Mouse (Mus musculus): ENCODE results near the gene Gm9508. TPM values are rescaled to one million over a fixed set of nuclear protein-coding genes. Genes with fewer than 3 reads are reported as not detected.

Gm9508 gene
- polyA plus RNA-seq, 1 experiment from 2014 or later: not detected

- no peak for ATAC-seq
- H3K27me3 ChIP-seq: no peaks in the 10 kb centered on the region
- 85% methylated on average over 8 of the region's 8 CpGs for WGBS
- H3K9me3 ChIP-seq (replicated peaks): no peaks in the 10 kb centered on the region
- no peak overlapping the region for H3K9ac ChIP-seq
- no peak overlapping the region for H3K4me2 ChIP-seq
- H3K36me3 ChIP-seq (ENCODE audit: poor library complexity, severe bottlenecking): no peaks in the 10 kb centered on the region
- no peak overlapping the region for H3K4me3 ChIP-seq
- no peaks in the 10 kb centered on the region for H3K4me1 ChIP-seq
- no peak overlapping the region for H3K27ac ChIP-seq
Measured at GRCm38 (mm10) chr10:77666342-77666741, 30.7 kb downstream of the Gm9508 start.

GRCm38 (mm10) chr10:77663949-77664665 is 32.9 kb downstream of the Gm9508 start:
- no peak for ATAC-seq
- WGBS: 64% methylated on average over 43 of the region's 43 CpGs

GRCm38 (mm10) chr10:77658286-77658994 is 38.6 kb downstream of the Gm9508 start:
- Histone ChIP-seq H3K4me3 (no peak overlapping the region), H3K4me1 (no peaks in the 10 kb centered on the region), H3K27ac (no peak overlapping the region), H3K4me2 (no peak overlapping the region), H3K36me3 (ENCODE audit: poor library complexity, severe bottlenecking) (no peaks in the 10 kb centered on the region), H3K9ac (no peak overlapping the region), H3K9me3 (replicated peaks) (no peaks in the 10 kb centered on the region), H3K27me3 (no peaks in the 10 kb centered on the region)
- 79% methylated on average over 15 of the region's 15 CpGs for WGBS
- ATAC-seq: no peak

More at GRCm38 (mm10) chr10:77663949-77664665, 32.9 kb downstream of the Gm9508 start:
- Histone ChIP-seq H3K9me3 (replicated peaks) (no peaks in the 10 kb centered on the region), H3K9ac (no peak overlapping the region), H3K4me2 (no peak overlapping the region; the same call in 1 of the 2 replicates), H3K27ac (no peak overlapping the region), H3K4me1 (no peaks in the 10 kb centered on the region), H3K27me3 (no peaks in the 10 kb centered on the region), H3K36me3 (ENCODE audit: poor library complexity, severe bottlenecking) (no peaks in the 10 kb centered on the region), H3K4me3 (no peak overlapping the region)

GRCm38 (mm10) chr10:77652046-77652445 is 45.0 kb downstream of the Gm9508 start:
- Histone ChIP-seq H3K4me1 (no peaks in the 10 kb centered on the region), H3K27ac (no peak overlapping the region), H3K4me3 (no peak overlapping the region), H3K36me3 (ENCODE audit: poor library complexity, severe bottlenecking) (peaks cover 5% of the 10 kb centered on the region), H3K9me3 (replicated peaks) (no peaks in the 10 kb centered on the region), H3K27me3 (no peaks in the 10 kb centered on the region), H3K4me2 (no peak overlapping the region), H3K9ac (no peak overlapping the region)
- ATAC-seq: no peak
- 91% methylated on average over 9 of the region's 9 CpGs for WGBS

GRCm38 (mm10) chr10:77647901-77648300 is 49.1 kb downstream of the Gm9508 start:
- Histone ChIP-seq H3K4me1 (no peaks in the 10 kb centered on the region), H3K36me3 (ENCODE audit: poor library complexity, severe bottlenecking) (peaks cover 46% of the 10 kb centered on the region), H3K4me2 (no peak overlapping the region), H3K4me3 (no peak overlapping the region), H3K9ac (no peak overlapping the region), H3K27ac (no peak overlapping the region), H3K9me3 (replicated peaks) (no peaks in the 10 kb centered on the region), H3K27me3 (no peaks in the 10 kb centered on the region)
- 82% methylated on average over 8 of the region's 8 CpGs for WGBS
- no peak for ATAC-seq

- Histone ChIP-seq H3K27me3 (no peaks in the 10 kb centered on the region), H3K4me1 (no peaks in the 10 kb centered on the region), H3K4me2 (no peak overlapping the region), H3K4me3 (no peak overlapping the region), H3K36me3 (ENCODE audit: poor library complexity, severe bottlenecking) (peaks cover 50% of the 10 kb centered on the region), H3K9ac (no peak overlapping the region), H3K9me3 (replicated peaks) (no peaks in the 10 kb centered on the region), H3K27ac (peak overlapping the region; percentile 25; the same call in 1 of the 2 replicates)
- no peak for ATAC-seq
- WGBS: 81% methylated on average over 1 of the region's 1 CpGs
Measured at GRCm38 (mm10) chr10:77647461-77647860, 49.6 kb downstream of the Gm9508 start.

Other genes with a start within 250 kb of the Gm9508 start
- gene Fam207a, start 181.4 kb downstream of the Gm9508 start, polyA plus RNA-seq (2015; fragmentation: Nextera tagmentation; extraction: Ambion mirVana): 37.5 and 38.7 TPM in 2 replicates
- 0.34 and 0.37 TPM in 2 replicates for gene Itgb2, start 167.0 kb downstream of the Gm9508 start, polyA plus RNA-seq (2015; fragmentation: Nextera tagmentation; extraction: Ambion mirVana)
- 57.8 and 63.6 TPM in 2 replicates for gene Pttg1ip, start 115.5 kb downstream of the Gm9508 start, polyA plus RNA-seq (2015; fragmentation: Nextera tagmentation; extraction: Ambion mirVana)
- gene Sumo3, start 91.1 kb downstream of the Gm9508 start, polyA plus RNA-seq (2015; fragmentation: Nextera tagmentation; extraction: Ambion mirVana): 329 and 347 TPM in 2 replicates
- 2.3 TPM in 1 of 2 replicates, not detected in the other for gene Gm49325, start 91.0 kb downstream of the Gm9508 start, polyA plus RNA-seq (2015; fragmentation: Nextera tagmentation; extraction: Ambion mirVana)
- gene Ube2g2, start 75.0 kb downstream of the Gm9508 start, polyA plus RNA-seq (2015; fragmentation: Nextera tagmentation; extraction: Ambion mirVana): 103 and 115 TPM in 2 replicates
- 0.64 and 0.65 TPM in 2 replicates for gene Tspear, start 10.7 kb downstream of the Gm9508 start, polyA plus RNA-seq (2015; fragmentation: Nextera tagmentation; extraction: Ambion mirVana)
- not detected in 2 replicates for gene Gm19402, start 6.5 kb downstream of the Gm9508 start, polyA plus RNA-seq (2015; fragmentation: Nextera tagmentation; extraction: Ambion mirVana)
- not detected in 2 replicates for gene Gm10272, start 9.4 kb upstream of the Gm9508 start, polyA plus RNA-seq (2015; fragmentation: Nextera tagmentation; extraction: Ambion mirVana)
- not detected in 2 replicates for gene Gm10024, start 14.2 kb upstream of the Gm9508 start, polyA plus RNA-seq (2015; fragmentation: Nextera tagmentation; extraction: Ambion mirVana)
- not detected in 2 replicates for gene Gm10142, start 18.6 kb upstream of the Gm9508 start, polyA plus RNA-seq (2015; fragmentation: Nextera tagmentation; extraction: Ambion mirVana)
- gene Krtap12-1, start 23.4 kb upstream of the Gm9508 start, polyA plus RNA-seq (2015; fragmentation: Nextera tagmentation; extraction: Ambion mirVana): not detected in 2 replicates
- not detected in 2 replicates for gene Gm10100, start 29.3 kb upstream of the Gm9508 start, polyA plus RNA-seq (2015; fragmentation: Nextera tagmentation; extraction: Ambion mirVana)
- not detected in 2 replicates for gene Gm18596, start 45.4 kb upstream of the Gm9508 start, polyA plus RNA-seq (2015; fragmentation: Nextera tagmentation; extraction: Ambion mirVana)
- not detected in 2 replicates for gene Gm9736, start 54.1 kb upstream of the Gm9508 start, polyA plus RNA-seq (2015; fragmentation: Nextera tagmentation; extraction: Ambion mirVana)
- not detected in 2 replicates for gene Gm3233, start 62.4 kb upstream of the Gm9508 start, polyA plus RNA-seq (2015; fragmentation: Nextera tagmentation; extraction: Ambion mirVana)
- not detected in 2 replicates for gene Gm3238, start 74.1 kb upstream of the Gm9508 start, polyA plus RNA-seq (2015; fragmentation: Nextera tagmentation; extraction: Ambion mirVana)
- not detected in 2 replicates for gene Gm7138, start 79.7 kb upstream of the Gm9508 start, polyA plus RNA-seq (2015; fragmentation: Nextera tagmentation; extraction: Ambion mirVana)
- not detected in 2 replicates for gene Gm3250, start 85.3 kb upstream of the Gm9508 start, polyA plus RNA-seq (2015; fragmentation: Nextera tagmentation; extraction: Ambion mirVana)
- gene Gm7137, start 91.0 kb upstream of the Gm9508 start, polyA plus RNA-seq (2015; fragmentation: Nextera tagmentation; extraction: Ambion mirVana): not detected in 2 replicates
- gene Gm9639, start 97.8 kb upstream of the Gm9508 start, polyA plus RNA-seq (2015; fragmentation: Nextera tagmentation; extraction: Ambion mirVana): not detected in 2 replicates
- not detected in 2 replicates for gene Gm19668, start 101.9 kb upstream of the Gm9508 start, polyA plus RNA-seq (2015; fragmentation: Nextera tagmentation; extraction: Ambion mirVana)
- gene Gm9507, start 114.6 kb upstream of the Gm9508 start, polyA plus RNA-seq (2015; fragmentation: Nextera tagmentation; extraction: Ambion mirVana): not detected in 2 replicates
- not detected in 2 replicates for gene Gm2696, start 117.4 kb upstream of the Gm9508 start, polyA plus RNA-seq (2015; fragmentation: Nextera tagmentation; extraction: Ambion mirVana)
- gene Krtap10-4, start 129.9 kb upstream of the Gm9508 start, polyA plus RNA-seq (2015; fragmentation: Nextera tagmentation; extraction: Ambion mirVana): not detected in 2 replicates
- not detected in 2 replicates for gene Krtap10-10, start 138.7 kb upstream of the Gm9508 start, polyA plus RNA-seq (2015; fragmentation: Nextera tagmentation; extraction: Ambion mirVana)
- not detected in 2 replicates for gene Gm36176, start 149.6 kb upstream of the Gm9508 start, polyA plus RNA-seq (2015; fragmentation: Nextera tagmentation; extraction: Ambion mirVana)
- gene Gm10318, start 155.6 kb upstream of the Gm9508 start, polyA plus RNA-seq (2015; fragmentation: Nextera tagmentation; extraction: Ambion mirVana): not detected in 2 replicates
- gene Gm3285, start 164.7 kb upstream of the Gm9508 start, polyA plus RNA-seq (2015; fragmentation: Nextera tagmentation; extraction: Ambion mirVana): not detected in 2 replicates
- gene Lrrc3, start 205.3 kb upstream of the Gm9508 start, polyA plus RNA-seq (2015; fragmentation: Nextera tagmentation; extraction: Ambion mirVana): 4.7 and 6.8 TPM in 2 replicates

Measured in forebrain, embryonic 13.5 days (tissue).